Mouse (Mus musculus) urinary bladder, postnatal 4 days (tissue): ENCODE measurements at regions not wholly inside any gene's neighbourhood (a gene's known extent, or its start where the extent isn't known, plus 50 kb on each side); places are given as distances from the start of the nearest gene placed in this dataset.
"Not testable (repeated sequence)": the region's sequence is repeated elsewhere in the genome, so short reads cannot be mapped to it uniquely, and the experiment has no call there.

Experiments
- DNase-seq, 2 experiments: peaks; one replicate each; pipeline ENCODE4 v3.0.0; 2021 to 2022; ENCODE audit warnings: low spot score in 2 of 2

DNA sequence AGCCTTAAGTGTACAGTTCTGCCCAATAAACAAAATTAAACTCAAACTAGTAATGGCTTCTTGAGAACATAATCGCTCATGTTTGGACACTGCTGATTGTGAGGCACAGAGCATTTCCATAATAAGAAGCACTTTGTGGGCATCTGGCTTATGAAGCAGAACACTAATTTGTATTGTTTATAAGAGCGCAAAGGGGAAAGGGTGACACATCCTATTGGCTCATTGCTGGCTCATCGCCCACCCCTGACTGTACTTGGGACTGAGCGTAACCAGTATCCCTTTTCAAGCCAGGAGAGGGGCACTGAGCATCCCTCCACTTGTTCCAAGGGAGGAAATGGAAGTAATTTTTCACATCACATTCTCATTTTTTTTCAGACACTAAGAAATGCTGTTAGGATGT lies 288.0 kb downstream of the Sfmbt2 start:
- DNase-seq: no peak

DNA sequence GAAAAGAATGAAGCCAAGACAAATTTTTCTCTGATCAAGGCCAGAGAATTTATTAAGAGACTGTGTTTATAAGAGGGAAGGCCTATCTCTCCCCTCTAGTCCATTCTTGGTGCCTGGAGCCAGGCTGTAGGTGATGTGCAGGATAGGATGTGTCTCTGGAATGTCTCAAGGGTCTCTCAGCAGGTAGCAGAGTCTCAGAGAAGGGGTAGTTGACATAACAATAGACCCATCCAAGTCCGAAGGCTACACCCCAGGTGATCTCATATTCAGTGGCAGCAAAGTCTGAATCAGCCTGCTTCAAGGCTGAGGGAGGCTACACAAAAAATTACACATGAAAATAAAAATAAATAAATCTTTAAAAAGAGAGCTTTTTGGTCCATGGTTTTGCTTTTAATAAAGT lies 297.6 kb downstream of the Sfmbt2 start:
- DNase-seq: not testable (repeated sequence)

DNA sequence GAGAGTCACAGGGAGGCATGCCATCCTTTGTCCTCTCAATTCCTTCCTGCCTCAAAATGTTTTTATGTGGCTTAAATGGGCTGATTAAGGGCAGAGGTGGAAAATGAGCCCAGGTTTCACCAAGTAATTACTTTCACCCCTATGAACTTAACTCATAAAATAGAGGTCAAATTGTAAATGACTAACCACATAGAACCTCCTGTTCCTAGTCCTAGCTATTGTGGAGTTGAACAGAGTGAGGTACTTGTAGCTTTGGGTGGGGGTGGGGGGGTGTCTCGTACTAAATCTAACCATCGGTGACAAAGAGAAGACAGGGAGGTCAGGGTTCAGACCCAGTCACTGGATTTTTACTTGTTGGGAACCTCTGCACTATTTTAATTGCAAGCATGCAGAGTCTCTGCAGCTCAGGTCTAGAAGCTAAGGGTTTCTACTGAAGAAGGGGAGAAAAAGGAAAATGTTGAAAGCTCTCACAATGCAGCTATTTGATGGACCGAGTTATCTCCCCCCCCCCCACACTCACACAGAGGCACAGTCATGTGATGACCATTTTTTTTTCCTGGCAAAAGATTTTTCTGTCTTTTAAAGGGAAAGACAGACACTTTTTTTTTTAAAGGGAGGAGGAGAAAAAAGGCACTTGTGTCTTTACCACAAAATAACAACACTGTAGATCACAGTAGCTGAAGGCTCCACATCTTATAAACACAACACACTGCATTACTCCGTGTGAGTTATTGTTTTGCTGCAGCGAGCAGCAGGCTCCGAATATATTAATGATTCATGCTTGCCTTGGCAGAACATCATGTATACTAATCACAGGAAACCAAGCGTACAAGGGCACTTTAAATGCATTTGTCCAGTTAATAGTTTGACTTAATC lies 300.4 kb downstream of the Sfmbt2 start:
- DNase-seq: no peak

DNA sequence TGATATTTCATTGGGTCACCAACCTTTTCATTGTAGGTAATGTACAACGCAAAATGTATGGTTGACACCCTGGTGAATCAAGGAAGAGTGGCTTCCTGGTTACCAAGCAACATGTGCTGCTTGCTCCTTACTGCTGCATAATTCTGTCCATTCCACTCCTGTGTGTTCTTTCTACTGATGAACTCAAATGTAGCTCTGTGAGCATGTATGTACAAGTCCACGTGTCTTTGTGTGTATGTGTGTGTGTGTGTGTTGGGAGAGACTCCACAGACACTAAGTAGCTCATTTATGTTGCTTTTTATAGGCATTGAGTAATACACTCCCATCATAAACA lies 301.0 kb downstream of the Sfmbt2 start:
- DNase-seq: no peak

DNA sequence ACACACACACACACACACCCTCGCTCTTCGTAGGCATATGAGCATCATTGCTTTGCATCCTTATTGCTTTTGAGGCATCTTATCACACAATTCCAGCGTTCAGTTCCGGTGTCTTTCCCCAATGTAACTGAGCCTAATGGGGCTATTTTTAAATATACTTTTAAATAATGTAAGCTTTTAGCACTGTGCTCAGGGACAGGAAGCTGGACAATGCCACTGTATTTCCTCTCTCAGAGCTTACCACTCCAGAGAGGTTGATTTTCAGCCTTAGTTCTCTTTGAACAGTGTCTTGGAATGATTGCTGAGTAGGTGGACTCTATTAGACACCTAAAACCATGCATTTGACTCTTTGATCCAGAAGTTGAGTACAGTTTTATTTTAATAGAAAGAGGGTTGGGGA lies 301.9 kb downstream of the Sfmbt2 start:
- DNase-seq: no peak

DNA sequence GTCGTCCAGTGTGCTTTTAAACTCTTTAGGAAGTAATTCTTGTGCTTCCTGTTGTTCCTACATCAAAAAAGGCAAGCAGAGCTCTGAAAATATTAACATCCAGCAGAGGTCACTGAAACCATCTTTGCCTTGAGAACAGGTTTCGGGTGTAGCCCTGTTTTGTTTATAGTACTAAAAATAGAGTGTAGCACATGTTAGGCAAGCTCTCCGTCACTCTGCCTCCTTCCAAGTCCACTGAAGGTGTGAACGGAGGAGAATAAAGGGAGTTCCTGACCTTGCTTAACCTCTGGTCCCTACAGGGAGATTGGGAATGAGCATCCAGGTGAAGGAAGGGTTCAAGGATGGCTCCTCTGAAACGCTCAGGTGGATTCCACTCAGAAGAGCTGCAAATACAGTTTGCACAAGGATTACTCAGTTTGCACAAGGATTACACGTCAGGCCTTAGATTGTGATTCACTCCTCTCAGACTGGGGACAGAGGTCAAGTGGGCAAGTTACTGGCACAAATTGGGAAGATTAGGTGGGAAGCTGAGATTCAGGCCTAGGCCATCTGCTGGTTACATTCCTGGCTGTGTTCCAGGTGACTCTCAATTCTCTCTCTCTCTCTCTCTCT lies 304.5 kb downstream of the Sfmbt2 start:
- DNase-seq: no peak

DNA sequence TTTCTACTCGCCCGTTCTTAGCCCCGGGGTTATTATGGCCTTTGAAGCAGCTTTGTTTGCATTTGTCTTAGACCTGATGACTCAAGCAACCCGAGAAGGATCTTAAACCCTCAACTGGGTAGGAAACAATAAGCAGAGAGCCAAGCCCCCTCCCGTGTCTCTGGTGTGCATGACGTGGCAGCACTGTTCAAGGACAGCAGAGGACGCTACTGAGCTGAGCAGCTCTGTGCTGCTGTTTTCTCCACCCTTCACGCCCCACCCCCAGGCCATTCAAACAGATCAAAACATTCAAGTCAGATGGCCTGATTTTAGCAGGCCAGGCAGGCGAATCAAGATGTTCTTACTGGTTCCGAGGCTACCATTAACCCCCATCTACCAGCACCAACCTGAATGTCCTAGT lies 331.1 kb downstream of the Sfmbt2 start:
- DNase-seq: no peak

DNA sequence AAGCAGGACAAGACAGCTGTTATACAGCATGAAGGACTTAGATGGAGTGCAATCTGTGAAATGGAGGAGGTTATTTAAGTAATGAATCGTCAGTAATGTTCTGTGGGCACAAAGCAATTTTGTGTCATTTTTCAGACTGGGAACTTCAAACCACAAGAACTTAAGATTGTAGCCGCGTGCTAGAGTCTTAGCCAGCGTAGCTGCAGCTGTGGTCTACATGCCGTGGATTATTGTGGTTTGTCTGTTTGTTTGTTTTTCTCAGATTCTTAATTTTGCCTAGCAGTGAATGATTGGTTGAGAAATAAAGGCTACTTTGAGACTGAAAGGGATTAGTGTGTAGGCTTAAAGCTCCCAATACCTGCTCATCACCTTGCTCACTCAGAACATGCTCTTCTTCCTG lies 348.1 kb downstream of the Sfmbt2 start:
- no peak for DNase-seq

DNA sequence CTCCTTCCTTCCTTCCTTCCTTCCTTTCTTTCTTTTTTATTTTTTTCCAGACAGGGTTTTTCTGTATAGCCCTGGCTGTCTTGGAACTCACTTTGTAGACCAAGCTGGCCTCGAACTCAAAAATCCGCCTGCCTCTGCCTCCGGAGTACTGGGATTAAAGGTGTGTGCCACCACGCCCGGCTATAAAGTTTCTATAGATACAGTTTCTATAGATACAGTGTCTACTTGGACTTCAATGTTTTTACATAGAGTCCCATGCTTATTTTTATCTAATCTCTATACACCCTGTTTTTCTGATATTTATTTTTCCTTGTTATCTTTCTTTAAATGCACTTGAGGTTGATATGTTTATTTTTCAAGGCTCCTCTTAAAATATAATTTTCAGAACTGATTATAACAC lies 364.0 kb downstream of the Sfmbt2 start:
- not testable (repeated sequence) for DNase-seq

DNA sequence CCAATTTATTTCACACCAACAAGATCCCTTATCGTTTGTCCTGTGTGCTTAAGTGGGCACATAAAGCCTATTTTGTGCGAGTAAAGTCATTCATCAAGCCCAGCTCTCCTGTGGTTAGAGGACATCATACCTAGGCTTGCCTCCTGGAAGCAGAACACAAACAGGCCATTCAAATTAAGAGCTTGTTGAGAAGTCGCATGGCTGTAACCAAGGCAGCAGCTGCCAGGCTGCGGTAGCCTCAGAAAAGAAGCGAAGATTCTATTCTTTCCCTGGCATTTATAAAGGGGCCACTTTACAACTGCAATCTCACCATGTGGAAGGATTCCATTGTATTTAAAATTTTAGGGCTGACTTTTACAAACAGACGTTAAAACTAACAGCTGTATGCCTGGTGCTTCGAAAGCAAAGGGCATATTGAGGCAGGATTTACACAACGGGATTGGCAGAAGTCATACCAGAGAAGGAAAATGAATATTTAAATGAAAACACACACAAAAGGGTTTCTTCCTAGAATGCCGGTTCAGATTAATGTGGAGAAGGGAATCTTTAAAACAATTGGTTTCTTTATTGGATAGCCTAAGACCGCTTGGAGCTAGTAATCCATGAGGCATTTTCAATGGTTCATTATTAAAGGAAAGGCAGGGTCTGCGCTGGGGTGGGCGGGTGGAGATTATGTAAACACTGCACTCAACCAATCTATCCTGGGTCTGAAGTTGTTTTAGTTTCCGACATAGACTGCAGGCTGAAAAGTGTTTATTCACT lies 366.6 kb downstream of the Sfmbt2 start:
- no peak for DNase-seq

DNA sequence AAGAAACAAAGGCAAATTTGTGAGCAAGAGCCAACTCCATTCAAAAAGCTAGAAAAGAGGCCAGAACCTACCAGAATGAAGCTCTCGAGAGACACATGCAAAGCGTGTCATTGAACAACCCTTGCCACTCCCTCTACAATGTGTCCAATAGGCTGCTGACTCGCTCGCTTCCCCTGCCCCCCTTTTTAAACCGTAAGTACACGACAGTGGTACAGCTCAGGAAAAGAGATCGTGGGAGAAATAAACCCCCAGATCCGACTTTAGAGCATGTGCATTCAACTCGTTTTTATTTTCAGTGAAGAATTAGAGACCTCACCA lies 367.1 kb downstream of the Sfmbt2 start:
- no peak for DNase-seq

DNA sequence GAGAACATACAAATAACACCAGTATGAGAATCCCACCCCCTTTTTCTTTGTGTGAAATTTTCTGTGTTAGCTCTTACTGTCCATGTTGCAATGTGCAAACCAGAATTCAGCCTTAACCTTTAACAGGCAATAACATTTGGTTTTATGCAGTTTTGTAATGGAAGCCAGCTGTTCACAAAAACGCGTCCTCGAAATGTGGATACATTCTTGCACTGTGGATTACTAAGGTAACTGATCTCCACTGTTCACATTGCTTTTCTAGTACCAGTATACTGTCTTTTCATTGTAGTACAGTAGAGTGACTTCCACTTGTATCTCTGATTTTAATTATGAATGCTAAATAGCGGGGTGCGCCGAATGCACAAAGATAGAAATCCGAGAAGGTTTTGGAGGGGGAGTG lies 374.8 kb downstream of the Sfmbt2 start:
- DNase-seq: no peak

DNA sequence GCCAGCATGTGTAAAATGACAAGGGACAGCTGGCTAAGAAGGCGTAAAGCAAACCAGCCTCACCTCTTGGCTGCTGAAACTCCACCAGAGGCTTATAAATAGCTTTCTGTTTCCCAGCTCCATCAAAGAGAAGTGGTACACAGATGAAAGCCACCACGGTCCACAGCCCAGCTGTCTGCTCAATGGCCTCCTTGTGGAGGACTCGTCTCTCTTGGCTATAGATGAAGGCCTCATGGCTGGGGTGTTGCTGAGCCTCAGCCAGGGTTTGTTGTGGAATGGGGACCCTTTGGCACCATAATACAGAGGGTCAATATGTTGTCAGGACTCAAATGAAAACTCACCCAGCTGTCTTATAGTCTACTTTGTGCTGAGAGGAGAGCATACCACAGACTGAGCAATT lies 385.1 kb downstream of the Sfmbt2 start:
- no peak for DNase-seq

DNA sequence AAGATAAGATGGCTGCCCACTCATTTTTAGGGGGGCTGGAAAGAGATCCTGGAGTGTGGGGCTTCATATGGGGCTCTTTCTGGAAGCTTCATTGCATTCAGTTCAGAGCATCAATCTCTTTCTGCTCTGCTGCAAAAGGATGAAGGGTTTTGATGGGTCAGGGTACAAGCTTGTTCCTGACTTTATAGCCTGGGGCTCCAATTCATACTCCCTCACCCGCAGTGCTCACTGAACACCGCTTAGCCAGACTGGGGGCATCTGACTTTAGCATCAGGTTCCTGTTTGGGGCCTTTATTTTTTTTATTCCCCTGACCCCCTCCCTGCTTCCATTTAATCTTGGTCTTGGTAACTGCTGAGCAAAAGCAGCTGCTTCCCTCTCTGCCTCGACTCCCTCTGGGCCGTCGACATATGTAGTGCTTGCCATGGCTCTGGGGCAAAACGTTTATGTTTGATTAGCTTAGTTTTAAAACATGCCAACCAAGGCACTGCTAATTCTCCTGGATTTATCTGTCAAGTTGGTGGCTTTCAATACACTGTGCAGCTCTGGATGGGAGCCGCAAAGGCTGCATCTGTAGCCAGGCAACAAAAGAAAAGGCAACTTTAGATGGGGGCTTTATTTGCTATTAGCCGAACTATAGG lies 387.0 kb downstream of the Sfmbt2 start:
- DNase-seq: no peak

DNA sequence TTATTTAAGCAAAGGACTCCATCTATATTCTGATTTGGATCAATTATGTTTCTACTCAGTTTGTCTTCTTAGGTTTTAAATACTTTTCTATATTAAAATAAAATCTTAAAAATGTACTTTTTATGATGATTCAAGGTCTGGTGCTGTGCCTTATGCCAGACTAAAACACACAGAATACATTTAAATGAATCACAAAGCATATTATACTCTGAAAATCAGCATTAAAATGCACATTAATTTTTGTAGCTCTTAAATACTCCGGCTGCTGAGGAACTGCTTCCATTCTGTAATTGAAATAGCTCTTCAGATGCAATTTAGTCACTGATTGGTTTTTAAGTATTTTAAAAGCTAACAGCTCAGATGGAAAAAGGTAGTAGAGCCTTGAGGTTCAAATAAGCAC lies 387.6 kb downstream of the Sfmbt2 start:
- DNase-seq: no peak

DNA sequence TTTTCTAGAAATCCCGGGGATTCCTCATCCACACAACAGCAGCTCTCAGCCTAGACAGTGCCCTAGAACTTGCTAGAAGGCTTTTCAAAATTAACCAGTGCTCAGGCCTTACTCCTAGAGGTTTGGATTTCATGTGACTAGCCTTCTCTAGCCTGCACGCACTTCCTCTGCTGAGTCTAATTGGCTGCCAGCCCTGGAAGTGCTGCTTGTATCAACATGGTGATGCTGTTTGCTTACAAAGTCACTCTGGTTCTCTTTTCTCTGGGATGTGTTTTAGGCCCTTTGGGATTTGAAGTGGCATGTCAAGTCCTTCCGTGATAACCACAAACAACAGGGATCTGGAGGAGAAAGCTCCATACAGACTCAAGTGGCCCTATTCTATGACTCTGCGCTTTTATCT lies 391.9 kb downstream of the Sfmbt2 start:
- DNase-seq: no peak

DNA sequence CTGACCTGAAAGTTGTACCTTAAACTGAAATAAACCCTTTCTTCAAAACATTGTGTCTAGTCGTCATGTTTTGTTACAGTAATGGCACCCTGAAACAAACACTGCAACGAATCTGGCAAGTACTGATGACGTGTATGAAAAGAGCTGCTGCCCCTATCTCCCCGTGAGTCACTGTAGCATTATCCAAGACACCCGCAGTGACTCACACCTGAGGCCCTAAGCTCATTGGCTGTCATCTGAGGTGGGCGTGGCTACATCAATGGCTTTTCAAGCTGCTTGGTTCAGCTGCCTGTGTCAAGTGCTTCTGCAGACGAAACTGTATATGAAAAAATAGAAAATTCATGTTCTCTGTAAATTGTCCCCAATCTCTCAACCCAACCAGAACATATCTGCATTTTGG lies 388.8 kb upstream of the Prkcq start:
- DNase-seq: no peak

DNA sequence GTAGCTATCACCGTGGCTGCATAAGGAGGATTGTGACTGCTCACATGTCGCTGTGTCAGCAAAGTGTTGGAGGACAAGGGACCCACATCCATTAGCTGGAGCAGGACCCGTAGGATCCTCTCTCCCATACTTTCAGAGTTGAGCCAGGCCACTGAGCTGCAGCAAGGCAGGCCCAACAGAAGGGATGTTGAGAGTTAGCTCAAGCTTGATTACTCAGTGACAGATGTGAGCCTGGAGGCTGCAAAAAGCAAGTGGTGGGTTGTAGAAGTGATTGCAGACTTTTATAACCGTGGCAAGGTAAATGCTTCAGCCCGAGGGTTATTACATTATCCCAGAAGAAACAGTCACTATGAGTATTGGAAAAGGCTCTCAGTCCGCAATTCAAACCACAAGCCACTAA lies 388.3 kb upstream of the Prkcq start:
- no peak for DNase-seq

DNA sequence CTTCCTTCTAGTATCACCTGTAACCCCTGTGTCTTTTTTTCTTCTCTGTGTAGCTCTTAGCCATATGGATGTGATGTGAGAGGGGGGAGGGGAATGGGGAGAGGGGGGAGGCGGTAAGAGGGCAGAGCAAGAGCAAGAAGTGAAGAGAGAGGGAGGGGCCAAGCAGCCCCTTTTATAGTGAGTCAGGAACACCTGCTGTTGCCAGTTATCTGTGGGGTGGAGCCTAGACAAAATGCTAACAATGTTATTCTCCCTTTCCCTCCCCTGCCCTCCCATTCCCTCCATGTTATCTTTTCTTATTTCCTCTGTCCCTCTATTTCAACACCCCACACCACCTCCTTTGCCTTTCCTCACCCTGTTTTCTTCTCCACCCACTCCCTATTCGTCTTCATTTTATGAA lies 387.6 kb upstream of the Prkcq start:
- DNase-seq: no peak

DNA sequence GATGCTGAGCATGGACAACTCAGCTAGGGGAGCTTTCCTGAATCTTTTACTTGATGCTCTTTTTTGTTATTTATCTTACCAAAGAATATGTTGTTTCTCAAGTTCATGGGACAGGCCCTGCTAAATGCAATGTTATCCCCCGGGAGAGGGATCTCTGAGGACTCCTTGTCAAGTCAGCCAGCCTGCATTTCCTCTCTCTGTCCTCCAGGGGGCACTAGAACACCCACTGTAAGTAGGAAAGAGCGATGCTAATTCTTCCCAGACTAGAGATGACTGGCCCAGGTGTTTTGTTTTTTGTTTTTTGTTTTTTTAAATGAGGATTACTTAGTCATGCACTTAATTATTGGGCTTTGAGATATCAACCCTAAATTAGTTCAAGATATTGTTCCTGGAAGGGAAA lies 386.8 kb upstream of the Prkcq start:
- no peak for DNase-seq

DNA sequence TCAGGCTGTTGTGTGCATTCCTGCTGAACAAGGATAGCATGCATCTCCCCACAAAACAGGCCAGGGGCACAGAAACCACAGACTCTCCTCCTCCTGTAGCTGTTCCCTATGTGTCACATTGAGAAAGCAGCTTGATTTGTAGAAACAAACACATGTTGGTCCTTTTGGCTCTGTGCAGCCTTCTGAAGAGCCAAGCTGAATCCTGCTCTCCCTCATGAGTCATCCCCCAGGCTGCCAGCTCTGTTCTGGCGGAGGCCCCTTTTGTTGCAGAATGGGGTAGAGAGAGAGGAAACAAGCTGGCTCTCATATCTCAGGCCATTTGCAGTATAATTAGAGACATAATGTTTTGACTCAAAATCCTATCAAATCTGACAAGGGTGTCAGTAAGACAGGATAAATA lies 383.4 kb upstream of the Prkcq start:
- peak; percentile 55 to 64 for DNase-seq

DNA sequence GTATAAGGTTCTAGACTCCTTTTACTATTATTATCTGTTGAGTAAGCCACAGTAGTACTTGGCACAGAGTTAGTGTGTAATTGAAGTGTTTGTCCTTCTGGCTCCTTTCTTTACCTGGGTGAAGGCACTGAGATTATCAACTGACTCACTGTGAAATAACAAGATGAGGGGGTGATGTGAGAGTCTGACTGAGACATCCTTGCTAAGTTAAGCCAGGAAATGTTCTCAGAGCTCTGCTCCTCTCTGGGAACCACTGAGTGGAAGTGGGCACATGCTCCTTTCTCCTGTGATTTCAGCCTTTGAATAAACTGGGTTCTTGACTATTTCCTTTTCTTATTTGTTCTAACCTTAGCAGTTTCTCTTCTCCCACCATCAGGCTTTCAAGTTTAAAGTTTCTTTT lies 380.7 kb upstream of the Prkcq start:
- no peak for DNase-seq

DNA sequence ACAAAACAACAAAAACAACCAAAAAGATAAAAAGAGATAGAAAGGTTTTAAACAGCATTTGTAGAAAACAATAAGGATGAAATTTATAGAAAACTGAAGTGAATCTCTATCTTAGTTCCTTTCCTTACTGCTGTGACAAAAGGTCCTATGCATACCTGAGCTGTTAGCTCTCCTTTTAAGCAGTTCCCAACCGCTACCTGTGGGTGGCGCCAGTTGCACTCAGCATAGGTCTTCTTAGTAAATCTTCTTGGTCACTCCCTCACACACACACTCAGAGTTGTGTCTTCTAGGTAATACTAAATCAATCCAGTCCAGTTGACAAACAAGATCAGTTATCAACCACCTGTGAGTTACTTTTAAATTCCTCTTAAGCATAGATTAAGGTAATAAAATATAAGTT lies 355.5 kb upstream of the Prkcq start:
- no peak for DNase-seq
